Mouse (Mus musculus) forebrain, embryonic 13.5 days (tissue): ENCODE measurements around the gene Ccl24. TPM values are rescaled to one million over a fixed set of nuclear protein-coding genes. Genes with fewer than 3 reads are reported as not detected.
"Not testable (repeated sequence)": the region's sequence is repeated elsewhere in the genome, so short reads cannot be mapped to it uniquely, and the experiment has no call there.

Experiments used
- ATAC-seq: fragments of 200-750 bp; cut with Nextera tagmentation; 2 replicates; pipeline ENCODE4 v1.8.0; 2017
- H3K27ac ChIP-seq: fragments of 300-500 bp; sonication (generic); 2 replicates; pipeline ENCODE4 v1.5.1; 2015; ENCODE audit warnings: inconsistent platforms, mild to moderate bottlenecking, moderate library complexity
- H3K27me3 ChIP-seq: fragments of 300-500 bp; sonication (generic); 2 replicates; pipeline ENCODE4 v1.6.1; 2015; ENCODE audit warnings: mild to moderate bottlenecking, inconsistent platforms
- H3K36me3 ChIP-seq: fragments of 300-500 bp; sonication (generic); 2 replicates; pipeline ENCODE4 v1.6.1; 2015; ENCODE audit warnings: mild to moderate bottlenecking, inconsistent platforms; ENCODE audit not compliant: poor library complexity, severe bottlenecking
- H3K4me1 ChIP-seq: fragments of 300-500 bp; sonication (generic); 2 replicates; pipeline ENCODE4 v1.6.1; 2015; ENCODE audit warnings: inconsistent platforms
- H3K4me2 ChIP-seq: fragments of 300-500 bp; sonication (generic); 2 replicates; pipeline ENCODE4 v1.6.1; 2015; ENCODE audit warnings: inconsistent platforms, mild to moderate bottlenecking, moderate library complexity
- H3K4me3 ChIP-seq: fragments of 300-500 bp; sonication (generic); 2 replicates; pipeline ENCODE4 v1.5.1; 2015; ENCODE audit warnings: mild to moderate bottlenecking, inconsistent platforms
- H3K9ac ChIP-seq: fragments of 300-500 bp; sonication (generic); 2 replicates; pipeline ENCODE4 v1.6.1; 2015; ENCODE audit warnings: mild to moderate bottlenecking, inconsistent platforms
- H3K9me3 ChIP-seq: fragments of 300-500 bp; sonication (generic); replicated peaks from 2 replicates; pipeline ENCODE4 v1.6.1; 2016; ENCODE audit warnings: inconsistent platforms
- WGBS: fragments of 180-500 bp; shearing (Covaris S2); methylation state at CpG from one replicate; pipeline ENCODE4 v1.1.7; 2015; 5-methylcytosine and 5-hydroxymethylcytosine counted together
- polyA plus RNA-seq: library from polyadenylated mRNA; unstranded; fragments of >200 nt; fragmentation: Nextera tagmentation; extraction: Ambion mirVana; gene quantifications from 2 replicates; pipeline ENCODE4 v1.2.1, GENCODE M21; 2015

Gene Ccl24
- 1.3 and 2.1 TPM in 2 replicates for polyA plus RNA-seq

DNA sequence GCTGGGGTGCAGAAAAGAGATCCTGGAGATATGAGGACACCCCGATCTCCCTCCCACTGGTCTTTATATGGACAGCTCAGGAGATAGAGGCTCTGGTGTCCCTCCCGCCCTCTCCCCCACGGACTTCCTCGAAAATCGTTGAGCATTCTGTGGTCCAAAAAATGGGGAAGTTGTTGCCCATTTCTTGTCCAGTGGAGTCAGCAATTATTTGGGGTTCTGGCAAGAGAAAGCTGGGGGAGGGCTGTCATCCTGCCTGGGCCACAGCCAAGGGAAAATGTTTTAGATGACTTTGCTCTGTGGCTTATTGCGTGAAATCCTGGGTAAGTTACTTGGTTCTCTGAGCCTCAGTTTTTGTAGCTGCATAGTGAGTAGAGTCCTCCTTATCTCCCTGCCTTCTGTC is at the start of gene Ccl24:
Gene Ccl24 (minus strand): TSS at position 44 of the 400 bp plus-strand sequence.
- H3K27ac ChIP-seq = no peak within 1 kb of the TSS
- ATAC-seq = no peak
- H3K4me2 ChIP-seq = no peak within 1 kb of the TSS
- no peaks in the 10 kb centered on the region for H3K4me1 ChIP-seq
- 91% methylated on average over 6 of the region's 6 CpGs for WGBS
- H3K36me3 ChIP-seq = no peaks in the 10 kb centered on the region
- no peaks in the 10 kb centered on the region for H3K27me3 ChIP-seq
- H3K9ac ChIP-seq = no peak within 1 kb of the TSS
- H3K4me3 ChIP-seq = no peak within 1 kb of the TSS
- H3K9me3 ChIP-seq = no peaks in the 10 kb centered on the region

DNA sequence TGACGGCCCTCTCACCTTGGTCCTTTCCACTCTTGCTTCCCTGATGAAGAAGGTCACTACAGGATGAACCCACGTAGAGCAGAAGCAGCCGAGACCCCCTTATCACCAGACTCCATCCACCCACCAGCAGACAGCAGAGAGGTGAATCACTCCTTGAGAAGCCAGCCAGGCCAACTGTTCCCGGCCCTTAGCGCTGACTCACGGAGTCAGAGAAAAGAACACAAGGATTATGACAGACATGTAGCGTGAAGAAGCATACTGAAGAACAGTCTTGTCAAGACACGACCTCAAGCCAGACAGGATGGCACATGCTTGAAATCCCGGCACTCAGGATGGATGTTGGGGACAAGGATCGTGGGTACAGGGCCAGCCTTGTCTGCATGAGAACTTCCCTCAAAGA is 48.9 kb upstream of the Ccl24 start:
- Histone ChIP-seq H3K9ac (no peak overlapping the region), H3K9me3 (no peaks in the 10 kb centered on the region), H3K27me3 (peaks cover 5% of the 10 kb centered on the region; the same call in 1 of the 2 replicates), H3K27ac (no peak overlapping the region), H3K36me3 (no peaks in the 10 kb centered on the region), H3K4me3 (no peak overlapping the region), H3K4me2 (no peak overlapping the region), H3K4me1 (no peaks in the 10 kb centered on the region)
- WGBS = 83% methylated on average over 10 of the region's 10 CpGs
- no peak for ATAC-seq

DNA sequence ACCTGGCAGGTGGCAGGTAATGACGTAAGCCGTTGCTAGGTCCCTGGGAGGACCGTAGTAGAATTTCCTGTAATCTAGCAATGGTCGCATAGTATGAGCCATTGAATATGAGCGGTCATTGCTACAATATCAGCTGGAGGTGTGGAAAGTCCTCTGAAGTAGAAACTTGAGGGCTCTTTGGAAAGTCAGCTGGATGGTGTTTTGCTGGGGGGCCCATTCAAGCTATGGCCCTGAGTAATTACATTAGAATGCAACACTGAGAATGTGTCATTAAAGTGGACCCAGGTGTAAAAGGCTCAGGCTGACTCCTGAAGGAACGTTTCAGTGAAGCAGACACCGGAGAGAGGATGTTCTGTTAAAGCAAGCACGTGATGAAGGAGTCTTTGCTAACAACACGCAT is 47.7 kb upstream of the Ccl24 start:
- Histone ChIP-seq H3K36me3 (no peaks in the 10 kb centered on the region), H3K4me3 (no peak overlapping the region), H3K4me1 (no peaks in the 10 kb centered on the region), H3K27me3 (peaks cover 5% of the 10 kb centered on the region; the same call in 1 of the 2 replicates), H3K9ac (no peak overlapping the region), H3K27ac (no peak overlapping the region), H3K9me3 (no peaks in the 10 kb centered on the region), H3K4me2 (no peak overlapping the region)
- 87% methylated on average over 9 of the region's 9 CpGs for whole genome bisulfite sequencing
- no peak for ATAC-seq

DNA sequence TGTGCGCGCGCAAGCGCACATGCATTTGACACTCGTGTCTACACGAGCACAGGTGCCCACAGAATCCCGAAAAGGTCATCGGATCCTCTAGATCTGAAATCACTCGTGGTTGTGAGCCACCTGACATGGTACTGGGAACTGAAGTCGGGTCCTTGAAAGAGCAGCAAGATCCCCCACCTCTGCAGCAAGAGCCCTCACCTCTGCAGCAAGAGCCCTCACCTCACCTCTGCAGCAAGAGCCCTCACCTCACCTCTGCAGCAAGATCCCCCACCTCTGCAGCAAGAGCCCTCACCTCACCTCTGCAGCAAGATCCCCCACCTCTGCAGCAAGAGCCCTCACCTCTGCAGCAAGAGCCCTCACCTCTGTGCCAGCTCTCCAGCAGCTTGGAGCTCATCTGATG is 46.9 kb upstream of the Ccl24 start:
- not testable (repeated sequence) for ATAC-seq, H3K36me3 ChIP-seq, H3K4me3 ChIP-seq, H3K4me1 ChIP-seq, H3K27ac ChIP-seq, H3K9ac ChIP-seq, H3K9me3 ChIP-seq, H3K27me3 ChIP-seq, H3K4me2 ChIP-seq
- WGBS = 91% methylated on average over 10 of the region's 10 CpGs

DNA sequence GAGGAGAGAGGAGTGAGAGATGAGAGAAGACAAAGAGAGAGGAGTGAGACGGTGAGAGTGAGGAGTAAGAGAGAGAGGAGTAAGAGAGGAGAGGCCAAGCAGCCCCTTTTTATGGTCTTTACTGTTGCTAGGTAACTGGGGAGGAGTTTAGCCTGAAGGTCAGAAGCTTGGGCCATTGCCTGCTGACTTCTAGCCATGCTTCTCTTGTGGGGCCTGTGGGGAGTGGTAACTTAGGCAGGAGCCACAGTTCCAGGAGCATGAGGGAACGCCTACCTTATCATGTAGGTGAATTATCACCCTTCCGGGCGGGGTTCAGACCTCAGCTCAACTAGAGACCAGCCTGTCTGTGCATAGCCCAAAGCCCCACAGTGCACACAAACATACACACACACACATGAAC is 36.9 kb upstream of the Ccl24 start:
- no peak overlapping the region for H3K4me2 ChIP-seq
- WGBS = 84% methylated on average over 4 of the region's 4 CpGs

DNA sequence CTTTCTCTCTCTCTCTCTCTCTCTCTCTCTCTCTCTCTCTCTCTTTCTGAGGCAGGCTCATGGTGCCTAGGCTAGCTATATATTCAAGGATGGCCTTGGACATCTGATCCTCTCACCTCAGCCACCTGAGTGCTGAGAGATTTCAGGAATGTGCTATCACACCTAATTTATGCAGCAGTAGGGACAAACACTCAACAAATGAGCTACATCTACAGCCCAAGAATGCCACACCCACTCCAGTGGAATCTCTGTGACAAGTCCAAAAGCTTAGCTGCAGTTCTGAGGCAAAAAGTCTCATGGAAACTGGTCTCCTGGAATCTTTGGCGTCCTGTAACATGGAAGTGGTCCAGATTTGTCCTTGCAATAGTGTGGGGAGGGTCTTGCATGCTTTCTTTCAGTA is 34.7 kb upstream of the Ccl24 start:
- no peaks in the 10 kb centered on the region for H3K27me3 ChIP-seq

More for the DNA sequence above, 36.9 kb upstream of the Ccl24 start:
- Histone ChIP-seq H3K4me1 (no peaks in the 10 kb centered on the region), H3K36me3 (no peaks in the 10 kb centered on the region), H3K4me3 (no peak overlapping the region), H3K9ac (no peak overlapping the region), H3K9me3 (peaks cover 3% of the 10 kb centered on the region; the same call in 1 of the 2 replicates), H3K27ac (no peak overlapping the region), H3K27me3 (no peaks in the 10 kb centered on the region)
- ATAC-seq = no peak

DNA sequence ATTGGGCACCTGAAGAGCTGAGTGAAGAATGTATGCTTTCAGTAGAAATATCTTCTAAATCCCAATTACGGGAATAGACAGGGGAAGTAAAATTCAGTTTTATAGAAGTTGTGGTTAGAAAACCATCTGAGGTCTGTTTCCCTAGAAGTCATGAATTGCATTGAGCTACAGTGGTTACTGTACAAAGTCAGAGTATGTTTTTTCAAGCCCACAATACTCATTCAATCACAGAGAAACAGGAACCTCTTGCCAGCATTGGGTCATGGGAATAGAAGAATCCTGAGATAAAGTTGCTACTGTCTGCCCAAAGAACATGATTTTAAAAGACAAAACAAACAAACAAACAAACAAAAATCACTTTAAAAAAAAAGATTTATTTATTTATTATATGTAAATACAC is 33.9 kb upstream of the Ccl24 start:
- peaks cover 13% of the 10 kb centered on the region for H3K9me3 ChIP-seq
- H3K4me3 ChIP-seq, H3K4me2 ChIP-seq, H3K27me3 ChIP-seq, H3K4me1 ChIP-seq, ATAC-seq, H3K36me3 ChIP-seq, H3K27ac ChIP-seq, H3K9ac ChIP-seq: not testable (repeated sequence)
- no CpG with 5 or more reads among the region's 1 CpGs for WGBS

More for the DNA sequence above, 34.7 kb upstream of the Ccl24 start:
- Histone ChIP-seq H3K4me2 (no peak overlapping the region), H3K9me3 (peaks cover 10% of the 10 kb centered on the region), H3K4me3 (no peak overlapping the region), H3K9ac (no peak overlapping the region), H3K36me3 (no peaks in the 10 kb centered on the region), H3K27ac (no peak overlapping the region), H3K4me1 (no peaks in the 10 kb centered on the region)
- no peak for ATAC-seq
- WGBS = 41% methylated on average over 1 of the region's 1 CpGs

DNA sequence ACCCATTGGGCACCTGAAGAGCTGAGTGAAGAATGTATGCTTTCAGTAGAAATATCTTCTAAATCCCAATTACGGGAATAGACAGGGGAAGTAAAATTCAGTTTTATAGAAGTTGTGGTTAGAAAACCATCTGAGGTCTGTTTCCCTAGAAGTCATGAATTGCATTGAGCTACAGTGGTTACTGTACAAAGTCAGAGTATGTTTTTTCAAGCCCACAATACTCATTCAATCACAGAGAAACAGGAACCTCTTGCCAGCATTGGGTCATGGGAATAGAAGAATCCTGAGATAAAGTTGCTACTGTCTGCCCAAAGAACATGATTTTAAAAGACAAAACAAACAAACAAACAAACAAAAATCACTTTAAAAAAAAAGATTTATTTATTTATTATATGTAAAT is 31.8 kb upstream of the Ccl24 start:
- peaks cover 17% of the 10 kb centered on the region for H3K9me3 ChIP-seq
- H3K36me3 ChIP-seq, H3K4me1 ChIP-seq, H3K27me3 ChIP-seq, ATAC-seq, H3K4me2 ChIP-seq, H3K4me3 ChIP-seq, H3K27ac ChIP-seq, H3K9ac ChIP-seq: not testable (repeated sequence)
- WGBS = no CpG with 5 or more reads among the region's 1 CpGs

DNA sequence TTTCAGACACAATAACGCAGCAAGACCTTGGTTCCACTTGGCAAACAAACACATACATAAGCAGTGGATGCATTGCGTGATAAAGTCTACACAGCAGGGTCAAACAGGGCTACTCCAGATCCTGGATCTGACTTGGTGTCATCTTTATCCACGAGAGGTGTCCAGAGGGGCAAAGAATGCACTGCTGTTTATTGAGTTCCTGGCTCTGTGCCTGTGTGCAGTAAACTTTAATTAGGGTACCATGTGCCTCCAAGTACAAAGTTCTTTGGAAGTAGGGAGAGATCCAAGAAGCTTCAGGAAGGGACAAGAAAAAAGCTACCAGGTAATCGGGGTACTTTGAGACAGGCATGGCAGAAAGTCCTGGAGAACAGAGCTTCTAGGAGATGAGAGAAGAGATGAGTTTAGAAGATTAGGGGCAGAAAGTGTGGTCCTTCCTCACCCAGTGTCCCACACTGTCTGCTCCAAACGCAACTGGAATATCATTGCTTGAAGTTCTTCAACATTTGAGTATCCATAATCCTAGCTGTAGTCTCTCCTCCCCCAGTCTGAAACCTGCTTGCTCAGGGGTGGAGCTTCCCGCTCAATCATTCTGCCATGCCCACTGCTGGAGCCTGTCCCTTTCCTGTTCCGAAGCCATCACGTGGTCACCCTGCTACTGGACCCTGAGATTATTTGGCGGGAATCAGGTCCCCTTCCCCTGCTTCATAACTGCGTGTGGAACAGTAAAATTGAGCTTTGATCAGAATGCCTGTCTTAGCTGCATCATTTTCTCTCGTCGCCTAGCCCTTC is 17.3 kb upstream of the Ccl24 start:
- Histone ChIP-seq H3K27ac (no peak overlapping the region), H3K9ac (no peak overlapping the region), H3K4me1 (no peaks in the 10 kb centered on the region), H3K4me3 (no peak overlapping the region), H3K4me2 (no peak overlapping the region), H3K9me3 (peaks cover 13% of the 10 kb centered on the region), H3K36me3 (no peaks in the 10 kb centered on the region), H3K27me3 (no peaks in the 10 kb centered on the region)
- 82% methylated on average over 12 of the region's 12 CpGs for WGBS
- ATAC-seq = no peak

DNA sequence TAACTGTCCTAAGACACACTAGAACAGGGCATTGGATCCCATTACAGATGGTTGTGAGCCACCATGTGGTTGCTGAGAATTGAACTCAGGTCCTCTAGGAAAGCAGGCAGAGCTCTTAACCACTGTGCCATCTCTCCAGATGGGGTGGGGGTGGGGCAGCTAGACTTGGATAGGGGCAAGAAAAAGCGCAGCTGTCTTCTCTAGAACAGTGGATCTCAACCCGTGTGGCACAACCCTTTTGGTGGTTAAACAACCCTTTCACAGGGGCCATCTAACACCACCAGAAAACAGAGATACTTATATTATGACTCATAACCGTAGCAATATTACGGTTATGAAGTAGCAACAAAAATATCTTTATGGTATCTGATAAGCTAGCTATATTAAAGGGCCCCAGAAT is 14.9 kb upstream of the Ccl24 start:
- Histone ChIP-seq H3K27ac (no peak overlapping the region), H3K9ac (no peak overlapping the region), H3K9me3 (peaks cover 13% of the 10 kb centered on the region), H3K27me3 (no peaks in the 10 kb centered on the region), H3K4me2 (no peak overlapping the region), H3K4me1 (no peaks in the 10 kb centered on the region), H3K36me3 (no peaks in the 10 kb centered on the region), H3K4me3 (no peak overlapping the region)
- 88% methylated on average over 4 of the region's 4 CpGs for WGBS
- ATAC-seq = no peak

DNA sequence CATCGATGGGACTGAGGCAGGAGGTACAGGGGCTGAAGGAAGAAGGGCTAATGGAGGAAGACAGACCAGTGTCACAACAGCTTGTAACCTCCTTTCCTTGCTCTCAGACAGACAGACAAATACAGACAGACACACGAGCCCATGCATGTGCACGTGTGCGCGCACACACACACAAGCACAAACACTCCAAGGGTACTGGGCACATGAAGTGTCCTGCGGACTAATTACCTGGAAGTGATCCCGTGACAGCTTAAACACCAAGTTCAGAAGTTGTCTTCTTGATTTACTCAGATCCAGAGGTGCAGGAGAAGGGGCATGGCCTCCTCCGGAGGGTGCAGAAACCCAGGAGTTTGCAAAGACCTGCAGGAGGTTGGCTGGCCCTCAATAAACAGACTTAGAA is 12.8 kb upstream of the Ccl24 start:
- no peaks in the 10 kb centered on the region for H3K27me3 ChIP-seq
- H3K4me3 ChIP-seq = no peak overlapping the region
- ATAC-seq = no peak
- no peak overlapping the region for H3K9ac ChIP-seq
- no peak overlapping the region for H3K4me2 ChIP-seq
- H3K9me3 ChIP-seq = peaks cover 4% of the 10 kb centered on the region
- H3K27ac ChIP-seq = no peak overlapping the region
- no peaks in the 10 kb centered on the region for H3K4me1 ChIP-seq
- 89% methylated on average over 8 of the region's 8 CpGs for WGBS
- no peaks in the 10 kb centered on the region for H3K36me3 ChIP-seq

DNA sequence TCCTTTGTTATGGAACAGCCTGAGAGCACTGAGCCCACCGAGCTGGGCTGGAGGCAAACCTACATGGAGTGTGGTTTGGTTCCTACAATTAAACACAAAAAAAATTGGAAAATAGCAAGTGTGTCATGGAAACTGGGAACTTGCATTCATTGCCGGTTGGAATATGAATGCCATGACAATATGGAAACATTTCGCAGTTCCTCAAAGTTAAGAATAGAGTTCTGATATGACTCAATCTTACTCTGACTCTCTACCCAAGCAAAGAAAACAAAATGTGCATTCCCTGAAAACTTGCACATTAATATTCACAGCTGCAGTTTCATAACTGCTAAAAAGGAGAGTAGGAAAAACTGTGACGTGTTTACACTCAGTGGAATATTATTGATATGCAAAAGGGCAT is 9.5 kb upstream of the Ccl24 start:
- Histone ChIP-seq H3K9ac (no peak overlapping the region), H3K4me1 (no peaks in the 10 kb centered on the region), H3K9me3 (peaks cover 3% of the 10 kb centered on the region; the same call in 1 of the 2 replicates), H3K27ac (no peak overlapping the region), H3K4me2 (no peak overlapping the region), H3K4me3 (no peak overlapping the region), H3K36me3 (no peaks in the 10 kb centered on the region), H3K27me3 (no peaks in the 10 kb centered on the region)
- no peak for ATAC-seq
- 86% methylated on average over 4 of the region's 4 CpGs for WGBS

DNA sequence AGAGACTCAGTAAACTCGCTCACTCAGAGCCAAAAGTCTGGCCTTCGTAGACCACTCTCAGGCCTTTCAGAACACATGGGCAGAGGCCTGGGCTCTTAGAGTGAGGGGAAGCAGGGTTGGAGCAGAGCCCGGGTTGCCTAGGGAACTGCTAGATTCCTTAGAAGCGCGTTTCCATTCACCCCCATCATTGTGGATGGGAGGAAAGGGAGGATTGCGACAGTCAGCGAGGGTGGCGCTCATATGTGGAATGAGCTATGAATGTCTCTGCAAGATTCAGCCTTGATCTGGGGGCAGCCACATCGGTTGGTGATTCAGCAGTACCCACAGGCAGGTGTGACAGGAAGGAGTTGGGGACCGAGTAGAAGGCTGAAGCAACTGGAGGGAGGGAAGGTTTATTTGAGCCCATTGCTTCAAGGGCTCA is 6.5 kb upstream of the Ccl24 start:
- Histone ChIP-seq H3K4me1 (no peaks in the 10 kb centered on the region), H3K27ac (no peak overlapping the region), H3K4me2 (no peak overlapping the region), H3K9ac (no peak overlapping the region), H3K9me3 (peaks cover 3% of the 10 kb centered on the region; the same call in 1 of the 2 replicates), H3K4me3 (no peak overlapping the region), H3K36me3 (no peaks in the 10 kb centered on the region), H3K27me3 (no peaks in the 10 kb centered on the region)
- WGBS = 79% methylated on average over 10 of the region's 10 CpGs
- no peak for ATAC-seq
